Mouse (Mus musculus): ENCODE results near the gene Zscan2.
A peak's percentile ranks its signal among the peaks of the same experiment; 100 is the strongest.

DNA sequence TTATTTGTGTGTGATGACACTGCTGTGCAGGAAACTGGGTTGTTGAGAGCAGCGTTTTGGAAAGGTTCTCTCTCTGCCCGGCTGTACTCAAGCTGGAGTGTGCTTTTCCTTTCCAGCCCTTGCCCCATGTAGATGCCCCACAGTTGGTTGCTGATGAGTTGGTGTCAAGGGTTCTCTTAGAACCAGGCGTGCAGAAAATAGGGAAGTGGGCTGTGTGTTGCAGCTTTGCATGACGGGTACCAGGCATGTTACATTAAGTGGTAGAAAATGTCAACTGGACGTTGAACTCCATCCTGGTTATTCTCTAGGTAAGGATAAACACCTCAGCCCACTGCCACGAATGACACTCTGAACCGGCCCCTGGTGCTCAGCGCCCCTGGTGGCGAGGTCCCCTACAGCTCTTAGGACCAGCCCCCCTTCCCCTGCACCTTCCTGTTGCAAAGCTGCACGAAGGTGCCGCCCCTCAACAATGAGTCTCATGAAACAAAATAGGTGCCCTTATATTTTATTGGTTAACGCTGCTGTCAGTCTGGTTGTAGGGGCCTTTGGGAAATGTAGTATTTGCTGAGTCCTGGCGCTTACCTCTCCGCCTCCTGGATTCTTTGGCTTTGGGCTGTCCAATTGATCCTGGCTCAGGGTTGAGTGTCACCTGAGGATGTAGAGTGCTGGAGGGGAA is 22.2 kb downstream of the Zscan2 start:
- TF ChIP-seq USF2 (conservative IDR thresholded peaks at IDR 0.05; ENCODE audit: low read depth, low read length) (no peak), EP300 (IDR thresholded peaks at IDR 0.05; ENCODE audit: low read length) (no peak), CTCF (conservative IDR thresholded peaks at IDR 0.05 in 1 of 2, IDR thresholded peaks at IDR 0.05 in 1 of 2; ENCODE audit: low read depth in 2 of 2, low read length in 2 of 2) (peak; percentile 12 to 57; a peak in 2 of 4 replicates), E2F4 (IDR thresholded peaks at IDR 0.05; ENCODE audit: insufficient replicate concordance, low read depth, low read length) (no peak), HCFC1 (IDR thresholded peaks at IDR 0.05; ENCODE audit: low read depth, low read length) (peak; percentile 85), MAZ (IDR thresholded peaks at IDR 0.05; ENCODE audit: low read depth, low read length) (no peak), CHD2 (IDR thresholded peaks at IDR 0.05; ENCODE audit: low read length) (peak; percentile 45; the same call in 1 of the 2 replicates)

Data from CH12.LX (cell line).